Mouse (Mus musculus): ENCODE measurements around the gene Cd59b. TPM values are rescaled to one million over a fixed set of nuclear protein-coding genes. Genes with fewer than 3 reads are reported as not detected.

The Cd59b gene
- 11.7 and 12.2 TPM in 2 replicates for polyA plus RNA-seq (2011; ENCODE audit: insufficient read depth, insufficient read length, low read depth, missing spikeins)

- no peaks in the 10 kb centered on the region for H3K36me3 ChIP-seq (ENCODE audit: control insufficient read depth, insufficient read depth, low read length, poor library complexity, severe bottlenecking)
- peak within 1 kb of the TSS; percentile 78 for H3K4me3 ChIP-seq (ENCODE audit: low read depth, low read length)
- no peaks in the 10 kb centered on the region for H3K27me3 ChIP-seq (ENCODE audit: control insufficient read depth, insufficient read depth, low read length, poor library complexity, severe bottlenecking)
- H3K27ac ChIP-seq (ENCODE audit: insufficient read depth, low read length) = peak within 1 kb of the TSS; percentile 85
- H3K9ac ChIP-seq (ENCODE audit: low read depth, poor library complexity, severe bottlenecking) = peak within 1 kb of the TSS; percentile 55
- TF ChIP-seq POLR2A (IDR thresholded peaks at IDR 0.05; ENCODE audit: insufficient read depth, low read length) = peak; percentile 27
- TF ChIP-seq CTCF (IDR thresholded peaks at IDR 0.05; ENCODE audit: low read depth, low read length) = no peak
- no peaks in the 10 kb centered on the region for H3K9me3 ChIP-seq (replicated peaks; ENCODE audit: control insufficient read depth, insufficient read depth, low read length, poor library complexity, severe bottlenecking)
- no peaks in the 10 kb centered on the region for H3K4me1 ChIP-seq (ENCODE audit: control insufficient read depth, insufficient read depth, low read length)
Observed at GRCm38 (mm10) chr2:104069704-104070185, at the start of gene Cd59b. Cd59b (plus strand) TSS chr2:104069849.

GRCm38 (mm10) chr2:104023096-104023495, 46.6 kb upstream of the Cd59b start:
- H3K36me3 ChIP-seq (ENCODE audit: control insufficient read depth, insufficient read depth, low read length, poor library complexity, severe bottlenecking) = no peaks in the 10 kb centered on the region
- H3K4me3 ChIP-seq (ENCODE audit: low read depth, low read length) = no peak overlapping the region
- no peaks in the 10 kb centered on the region for H3K9me3 ChIP-seq (replicated peaks; ENCODE audit: control insufficient read depth, insufficient read depth, low read length, poor library complexity, severe bottlenecking)
- no peaks in the 10 kb centered on the region for H3K4me1 ChIP-seq (ENCODE audit: control insufficient read depth, insufficient read depth, low read length)
- no peak overlapping the region for H3K9ac ChIP-seq (ENCODE audit: low read depth, poor library complexity, severe bottlenecking)
- no peaks in the 10 kb centered on the region for H3K27me3 ChIP-seq (ENCODE audit: control insufficient read depth, insufficient read depth, low read length, poor library complexity, severe bottlenecking)
- no peak overlapping the region for H3K27ac ChIP-seq (ENCODE audit: insufficient read depth, low read length)
- no peak for TF ChIP-seq CTCF (IDR thresholded peaks at IDR 0.05; ENCODE audit: low read depth, low read length)
- no peak for TF ChIP-seq EP300 (IDR thresholded peaks at IDR 0.05; ENCODE audit: insufficient read depth, low read depth, low read length)
- no peak for TF ChIP-seq POLR2A (IDR thresholded peaks at IDR 0.05; ENCODE audit: insufficient read depth, low read length)

GRCm38 (mm10) chr2:104024656-104025055, 45.0 kb upstream of the Cd59b start:
- no peaks in the 10 kb centered on the region for H3K4me1 ChIP-seq (ENCODE audit: control insufficient read depth, insufficient read depth, low read length)
- no peak overlapping the region for H3K9ac ChIP-seq (ENCODE audit: low read depth, poor library complexity, severe bottlenecking)
- H3K27ac ChIP-seq (ENCODE audit: insufficient read depth, low read length) = no peak overlapping the region
- no peak overlapping the region for H3K4me3 ChIP-seq (ENCODE audit: low read depth, low read length)
- no peaks in the 10 kb centered on the region for H3K27me3 ChIP-seq (ENCODE audit: control insufficient read depth, insufficient read depth, low read length, poor library complexity, severe bottlenecking)
- no peak for TF ChIP-seq CTCF (IDR thresholded peaks at IDR 0.05; ENCODE audit: low read depth, low read length)
- no peak for TF ChIP-seq EP300 (IDR thresholded peaks at IDR 0.05; ENCODE audit: insufficient read depth, low read depth, low read length)
- TF ChIP-seq POLR2A (IDR thresholded peaks at IDR 0.05; ENCODE audit: insufficient read depth, low read length) = no peak
- H3K9me3 ChIP-seq (replicated peaks; ENCODE audit: control insufficient read depth, insufficient read depth, low read length, poor library complexity, severe bottlenecking) = no peaks in the 10 kb centered on the region
- no peaks in the 10 kb centered on the region for H3K36me3 ChIP-seq (ENCODE audit: control insufficient read depth, insufficient read depth, low read length, poor library complexity, severe bottlenecking)

GRCm38 (mm10) chr2:104027458-104028138, 42.1 kb upstream of the Cd59b start, which contains the start of gene Fbxo3:
Fbxo3 (plus strand) TSS chr2:104027721.
- Histone ChIP-seq H3K27ac (ENCODE audit: insufficient read depth, low read length) (no peak within 1 kb of the TSS), H3K36me3 (ENCODE audit: control insufficient read depth, insufficient read depth, low read length, poor library complexity, severe bottlenecking) (no peaks in the 10 kb centered on the region), H3K27me3 (ENCODE audit: control insufficient read depth, insufficient read depth, low read length, poor library complexity, severe bottlenecking) (no peaks in the 10 kb centered on the region), H3K4me1 (ENCODE audit: control insufficient read depth, insufficient read depth, low read length) (no peaks in the 10 kb centered on the region), H3K9me3 (replicated peaks; ENCODE audit: control insufficient read depth, insufficient read depth, low read length, poor library complexity, severe bottlenecking) (no peaks in the 10 kb centered on the region), H3K9ac (ENCODE audit: low read depth, poor library complexity, severe bottlenecking) (peak within 1 kb of the TSS; percentile 73), H3K4me3 (ENCODE audit: low read depth, low read length) (peak within 1 kb of the TSS; percentile 91)
- peak; percentile 79 for TF ChIP-seq POLR2A (IDR thresholded peaks at IDR 0.05; ENCODE audit: insufficient read depth, low read length)
- no peak for TF ChIP-seq EP300 (IDR thresholded peaks at IDR 0.05; ENCODE audit: insufficient read depth, low read depth, low read length)

GRCm38 (mm10) chr2:104028139-104028723, 41.4 kb upstream of the Cd59b start, which contains the start of gene 4931422A03Rik:
4931422A03Rik (minus strand) TSS chr2:104028361.
- H3K27ac ChIP-seq (ENCODE audit: insufficient read depth, low read length) = no peak within 1 kb of the TSS
- peak within 1 kb of the TSS; percentile 73 for H3K9ac ChIP-seq (ENCODE audit: low read depth, poor library complexity, severe bottlenecking)
- H3K4me3 ChIP-seq (ENCODE audit: low read depth, low read length) = peak within 1 kb of the TSS; percentile 91
- H3K36me3 ChIP-seq (ENCODE audit: control insufficient read depth, insufficient read depth, low read length, poor library complexity, severe bottlenecking) = no peaks in the 10 kb centered on the region
- no peaks in the 10 kb centered on the region for H3K9me3 ChIP-seq (replicated peaks; ENCODE audit: control insufficient read depth, insufficient read depth, low read length, poor library complexity, severe bottlenecking)
- TF ChIP-seq POLR2A (IDR thresholded peaks at IDR 0.05; ENCODE audit: insufficient read depth, low read length) (no peak), EP300 (IDR thresholded peaks at IDR 0.05; ENCODE audit: insufficient read depth, low read depth, low read length) (no peak), CTCF (IDR thresholded peaks at IDR 0.05; ENCODE audit: low read depth, low read length) (no peak)
- H3K4me1 ChIP-seq (ENCODE audit: control insufficient read depth, insufficient read depth, low read length) = no peaks in the 10 kb centered on the region
- no peaks in the 10 kb centered on the region for H3K27me3 ChIP-seq (ENCODE audit: control insufficient read depth, insufficient read depth, low read length, poor library complexity, severe bottlenecking)

- Histone ChIP-seq H3K9me3 (replicated peaks; ENCODE audit: control insufficient read depth, insufficient read depth, low read length, poor library complexity, severe bottlenecking) (no peaks in the 10 kb centered on the region), H3K4me3 (ENCODE audit: low read depth, low read length) (no peak overlapping the region), H3K36me3 (ENCODE audit: control insufficient read depth, insufficient read depth, low read length, poor library complexity, severe bottlenecking) (peaks cover 3% of the 10 kb centered on the region; the same call in 1 of the 2 replicates), H3K9ac (ENCODE audit: low read depth, poor library complexity, severe bottlenecking) (no peak overlapping the region), H3K27ac (ENCODE audit: insufficient read depth, low read length) (no peak overlapping the region), H3K4me1 (ENCODE audit: control insufficient read depth, insufficient read depth, low read length) (no peaks in the 10 kb centered on the region), H3K27me3 (ENCODE audit: control insufficient read depth, insufficient read depth, low read length, poor library complexity, severe bottlenecking) (no peaks in the 10 kb centered on the region)
- TF ChIP-seq CTCF (IDR thresholded peaks at IDR 0.05; ENCODE audit: low read depth, low read length) (no peak), POLR2A (IDR thresholded peaks at IDR 0.05; ENCODE audit: insufficient read depth, low read length) (no peak), EP300 (IDR thresholded peaks at IDR 0.05; ENCODE audit: insufficient read depth, low read depth, low read length) (no peak)
Observed at GRCm38 (mm10) chr2:104029074-104029473, 40.6 kb upstream of the Cd59b start.
